Mouse (Mus musculus) adrenal gland, adult 2 months (tissue): ENCODE measurements around the gene Dclk3. TPM values are rescaled to one million over a fixed set of nuclear protein-coding genes. Genes with fewer than 3 reads are reported as not detected.

Experiments used
- DNase-seq: peaks from one replicate; pipeline ENCODE4 v3.0.0; 2021
- polyA plus RNA-seq: library from polyadenylated mRNA; depleted of rRNA; stranded (reverse); fragments of >200 nt; gene quantifications from 2 replicates; pipeline ENCODE4 v1.2.3, GENCODE M21; 2012
- total RNA-seq, 2 experiments: library from RNA; stranded (reverse); gene quantifications; 2 replicates each; pipeline ENCODE4 v1.2.3; 2021

Gene Dclk3
- total and polyA plus RNA-seq, 3 experiments, result 0.40 to 1.7 (median 0.69) TPM

DNA sequence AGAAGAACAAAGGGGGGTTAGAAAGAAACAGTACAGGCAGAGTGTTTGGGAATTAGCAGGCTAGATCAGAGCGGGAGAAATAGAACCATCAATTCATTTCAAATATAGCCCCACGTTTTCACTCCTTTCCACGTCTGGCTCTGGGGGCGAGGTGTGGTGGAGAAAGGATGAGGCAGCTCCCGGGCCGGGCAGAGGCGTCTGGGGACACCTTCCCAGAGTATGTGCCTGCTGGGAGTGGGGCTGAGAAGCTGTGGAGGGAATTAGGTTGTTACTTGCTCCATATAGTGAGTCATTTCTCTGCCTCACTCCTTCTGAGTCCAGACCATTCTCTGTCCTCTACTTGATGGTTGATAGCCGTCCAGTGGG lies 938 bp downstream of the Dclk3 start:
- DNase-seq, result no peak

DNA sequence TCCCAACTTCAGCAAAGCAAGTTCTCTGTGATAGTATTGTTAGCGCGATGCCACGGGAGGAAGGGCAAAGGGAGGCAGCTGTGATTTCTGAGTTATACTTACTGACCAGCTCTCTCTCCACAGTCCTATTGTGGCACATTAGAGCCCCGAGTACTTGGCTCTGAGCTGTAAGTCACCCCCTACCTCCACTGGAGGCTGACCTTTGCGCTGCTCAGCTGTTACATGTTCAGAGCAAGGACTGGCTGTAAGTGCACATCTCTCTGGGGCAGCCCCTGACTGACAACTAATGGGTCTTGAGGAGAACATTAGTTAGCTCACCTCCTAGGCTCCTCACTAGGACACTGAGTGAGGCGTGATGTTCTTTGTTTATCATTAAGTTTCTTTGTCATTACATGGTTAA lies 1.6 kb downstream of the Dclk3 start:
- DNase-seq, result no peak

- DNase-seq, result no peak
These were observed 2.3 kb downstream of the Dclk3 start for GRCm38 (mm10) chr9:111441151-111441550.

DNA sequence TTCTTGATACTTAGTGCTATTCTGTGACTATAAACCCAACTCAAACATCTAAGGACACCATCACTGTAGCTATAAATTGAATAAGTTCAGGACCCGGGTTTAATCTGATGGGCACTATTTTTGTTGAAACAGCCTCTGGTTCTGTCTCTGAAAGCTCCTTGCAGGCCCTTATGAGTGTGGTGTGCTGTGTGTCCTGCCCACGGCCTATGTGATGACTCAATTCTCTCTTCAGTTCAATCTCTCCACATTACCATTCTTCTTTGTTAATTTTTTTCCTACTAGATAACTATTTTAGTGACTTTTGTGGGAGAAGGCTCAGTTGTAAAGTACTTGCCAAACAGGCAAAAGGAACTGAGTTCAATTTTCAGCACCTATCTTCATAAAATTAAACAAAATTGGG lies 7.3 kb downstream of the Dclk3 start:
- DNase-seq, result no peak

DNA sequence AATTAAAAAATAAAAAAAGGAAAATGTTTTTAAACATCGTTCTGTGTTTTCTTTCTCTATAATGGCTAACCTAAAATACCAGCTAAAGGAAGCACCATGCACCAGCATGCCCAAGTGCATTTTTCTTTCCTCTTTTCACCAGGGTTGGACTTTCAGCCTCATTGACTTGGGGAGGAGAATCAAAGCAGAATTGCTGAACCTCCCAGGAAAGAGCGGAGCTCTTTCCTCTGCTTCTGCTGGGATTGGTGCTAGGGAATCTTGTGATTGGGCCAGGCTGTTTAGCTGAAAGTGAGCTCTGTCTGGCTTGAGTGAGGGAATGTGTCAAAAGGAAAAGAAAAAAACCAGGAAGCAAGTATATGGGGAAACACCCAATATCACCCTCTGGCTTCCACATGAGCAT lies 10.1 kb downstream of the Dclk3 start:
- no peak for DNase-seq

DNA sequence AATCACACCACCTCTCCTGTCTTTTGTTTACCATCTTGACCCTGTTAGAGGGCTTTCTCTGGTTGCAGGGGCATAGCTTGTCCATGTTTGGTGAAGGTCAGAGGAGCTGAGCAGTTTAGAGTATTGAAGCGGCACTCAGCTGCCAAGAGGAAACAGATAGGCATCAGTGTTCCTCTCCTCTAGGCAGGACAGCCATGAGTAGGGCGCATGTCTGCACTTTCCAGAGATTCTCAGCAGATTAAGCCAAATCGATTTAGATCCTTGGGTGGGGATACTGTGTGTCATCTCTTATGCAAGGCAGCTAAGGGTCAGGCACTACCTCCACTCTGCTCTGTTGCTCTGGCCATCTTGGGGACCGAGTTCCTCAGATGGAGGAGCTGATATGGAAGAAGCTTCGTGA lies 11.0 kb downstream of the Dclk3 start:
- no peak for DNase-seq

- DNase-seq, result no peak
These were observed 12.0 kb downstream of the Dclk3 start for GRCm38 (mm10) chr9:111450853-111451404.

- DNase-seq, result no peak
These were observed 15.0 kb downstream of the Dclk3 start for GRCm38 (mm10) chr9:111453895-111454294.

- no peak for DNase-seq
These were observed 18.5 kb downstream of the Dclk3 start for GRCm38 (mm10) chr9:111457176-111457935.

- no peak for DNase-seq
These were observed 19.0 kb downstream of the Dclk3 start for GRCm38 (mm10) chr9:111457936-111458310.

DNA sequence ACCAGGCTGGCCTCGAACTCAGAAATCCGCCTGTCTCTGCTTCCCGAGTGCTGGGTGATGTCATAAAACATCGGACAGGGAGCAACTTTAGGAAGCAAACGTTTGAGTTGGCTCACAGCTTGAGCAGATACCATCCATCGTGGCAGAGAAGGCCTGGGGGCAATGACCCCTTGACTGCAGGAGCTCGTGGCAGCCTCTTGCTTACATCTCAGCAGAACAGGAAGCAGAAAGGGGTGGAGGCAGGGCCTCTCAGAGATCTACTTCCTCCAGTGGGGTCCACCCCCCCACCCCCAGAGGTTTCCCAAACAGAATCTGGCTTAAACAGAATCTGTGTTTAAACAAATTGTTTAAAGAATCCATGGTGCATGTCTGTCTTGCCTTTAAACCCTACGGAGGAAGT lies 20.6 kb downstream of the Dclk3 start:
- no peak for DNase-seq

DNA sequence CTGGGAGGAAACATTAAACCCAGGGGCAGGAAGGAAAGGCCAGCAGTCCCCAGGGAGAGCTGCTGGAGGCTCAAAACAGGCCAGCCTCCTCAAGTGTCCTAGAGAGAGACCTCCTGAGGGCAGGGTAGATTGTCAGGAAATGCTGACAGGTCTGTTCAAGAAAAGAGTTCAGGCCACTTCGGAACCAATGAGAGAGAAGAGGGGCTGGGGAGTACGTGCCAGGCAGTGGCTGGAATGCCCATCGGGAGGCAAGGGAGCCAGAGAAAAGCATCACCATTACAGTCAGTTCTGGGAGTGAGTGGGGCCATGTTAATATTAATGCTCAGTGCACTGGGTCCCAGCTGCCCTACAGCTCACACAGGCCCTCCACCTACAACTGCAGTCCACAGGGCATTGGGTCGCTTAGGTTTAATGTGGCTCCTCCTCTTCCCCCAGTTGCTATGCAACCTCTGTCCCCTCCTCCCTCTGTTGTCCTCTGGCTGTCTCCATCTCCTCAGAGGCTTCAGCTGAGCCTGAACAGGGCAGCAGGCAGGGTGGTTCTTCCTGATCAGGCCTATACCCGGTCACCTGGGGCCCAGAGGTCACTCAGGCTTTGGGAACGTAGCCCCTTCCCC lies 21.4 kb downstream of the Dclk3 start:
- DNase-seq, result no peak

- no peak for DNase-seq
These were observed 22.7 kb downstream of the Dclk3 start for GRCm38 (mm10) chr9:111461415-111462103.

GRCm38 (mm10) chr9:111465666-111466065 lies 26.8 kb downstream of the Dclk3 start:
- DNase-seq, result no peak

DNA sequence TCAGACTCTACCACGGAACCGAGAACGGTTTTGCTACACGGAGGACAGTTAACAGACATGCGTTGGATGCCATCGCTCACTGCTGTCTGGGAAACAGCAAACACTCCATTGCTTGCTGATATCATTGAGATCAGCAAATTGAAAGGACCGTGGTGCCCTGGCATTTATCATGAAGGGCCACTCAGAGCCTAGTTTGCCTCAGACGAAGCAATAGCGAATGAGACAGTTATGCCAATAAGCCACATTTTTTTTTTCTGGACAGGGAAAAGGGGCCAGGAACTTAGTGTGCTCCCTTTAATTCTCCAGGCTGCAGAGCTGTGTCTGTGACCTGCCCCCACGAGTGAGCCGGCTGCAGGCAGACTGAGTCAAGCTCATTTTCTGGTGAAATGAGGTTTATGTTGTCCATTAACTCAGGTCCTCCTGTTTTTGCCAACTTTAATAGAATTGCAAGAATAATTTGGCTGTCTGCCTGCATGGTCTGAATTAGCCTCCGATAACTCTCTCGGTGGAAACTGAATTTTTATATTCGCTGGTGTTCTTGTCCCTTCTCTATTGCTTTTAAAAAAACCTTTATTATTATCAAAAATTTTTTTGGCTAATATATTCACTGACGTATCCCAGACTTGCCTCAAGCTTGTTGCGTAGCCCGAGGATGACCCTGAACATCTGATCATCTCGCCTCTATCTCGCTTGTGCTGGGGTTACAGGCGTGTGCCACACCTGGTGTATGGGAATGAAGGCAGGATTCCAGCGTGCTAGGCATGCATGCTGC lies 35.0 kb downstream of the Dclk3 start:
- DNase-seq, result no peak

GRCm38 (mm10) chr9:111474458-111474745 lies 35.5 kb downstream of the Dclk3 start:
- no peak for DNase-seq

DNA sequence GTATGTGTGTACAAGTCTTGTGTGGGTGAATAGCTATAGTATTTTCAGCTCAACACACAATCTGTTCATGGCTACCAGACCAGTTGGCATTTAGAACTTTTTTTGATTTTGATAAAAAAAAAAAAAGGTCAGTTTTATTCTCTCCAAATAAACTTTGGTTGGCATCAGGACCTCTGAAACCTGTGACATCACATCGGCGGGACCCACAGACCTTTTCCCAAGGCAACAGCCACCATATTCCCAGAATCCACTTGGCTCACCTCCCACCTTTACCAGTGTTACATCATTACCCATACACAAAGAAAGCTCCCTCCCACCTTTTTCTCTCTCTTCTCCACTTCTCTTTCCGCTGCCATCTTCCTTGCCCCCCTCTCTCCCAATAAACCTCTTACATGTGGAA lies 36.4 kb downstream of the Dclk3 start:
- DNase-seq, result no peak

DNA sequence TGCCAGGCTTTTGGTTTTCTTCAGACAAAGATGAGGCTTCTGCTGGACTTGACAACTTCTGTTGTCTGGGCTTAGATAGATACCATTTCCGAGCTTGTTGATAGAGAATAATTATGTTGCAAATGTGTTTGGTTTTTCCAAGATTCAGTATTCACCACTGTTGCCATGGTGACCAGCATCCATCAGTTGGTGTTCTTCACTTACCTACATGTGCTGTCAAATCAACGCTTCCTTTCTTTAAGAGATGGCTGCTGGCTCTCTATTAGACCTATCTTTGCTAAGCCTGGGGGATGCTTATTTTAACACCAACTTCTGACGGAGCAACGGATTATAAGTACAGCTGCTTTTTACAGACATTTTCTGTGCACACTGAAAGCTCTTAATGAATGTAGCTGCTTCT lies 37.1 kb downstream of the Dclk3 start:
- DNase-seq, result no peak

DNA sequence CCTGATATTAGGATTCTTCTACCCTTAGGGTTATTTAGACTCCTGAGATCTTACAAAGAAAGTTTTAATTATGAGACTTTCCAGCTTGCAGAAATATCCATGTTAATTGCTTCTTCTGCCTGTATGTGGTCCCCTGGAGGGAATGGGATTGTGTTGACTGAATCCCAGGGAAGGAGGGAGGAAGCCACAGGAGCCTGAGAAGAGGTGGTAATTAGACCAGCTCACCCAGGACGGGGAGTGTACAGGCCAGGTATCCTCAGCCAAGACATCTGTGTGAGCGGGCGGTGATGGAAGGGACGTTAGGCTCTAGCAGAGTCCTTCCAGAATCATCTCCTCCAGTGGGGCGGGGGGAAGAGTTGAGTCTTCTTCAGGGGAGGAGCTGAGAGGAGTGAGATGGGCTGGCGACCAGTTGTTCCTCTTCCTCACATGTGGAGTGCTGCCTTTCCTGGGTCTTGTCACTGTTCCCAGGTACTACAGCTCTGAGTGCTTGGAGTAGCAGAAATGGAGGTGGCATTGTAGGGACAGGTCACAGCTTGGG lies 37.7 kb downstream of the Dclk3 start:
- no peak for DNase-seq

DNA sequence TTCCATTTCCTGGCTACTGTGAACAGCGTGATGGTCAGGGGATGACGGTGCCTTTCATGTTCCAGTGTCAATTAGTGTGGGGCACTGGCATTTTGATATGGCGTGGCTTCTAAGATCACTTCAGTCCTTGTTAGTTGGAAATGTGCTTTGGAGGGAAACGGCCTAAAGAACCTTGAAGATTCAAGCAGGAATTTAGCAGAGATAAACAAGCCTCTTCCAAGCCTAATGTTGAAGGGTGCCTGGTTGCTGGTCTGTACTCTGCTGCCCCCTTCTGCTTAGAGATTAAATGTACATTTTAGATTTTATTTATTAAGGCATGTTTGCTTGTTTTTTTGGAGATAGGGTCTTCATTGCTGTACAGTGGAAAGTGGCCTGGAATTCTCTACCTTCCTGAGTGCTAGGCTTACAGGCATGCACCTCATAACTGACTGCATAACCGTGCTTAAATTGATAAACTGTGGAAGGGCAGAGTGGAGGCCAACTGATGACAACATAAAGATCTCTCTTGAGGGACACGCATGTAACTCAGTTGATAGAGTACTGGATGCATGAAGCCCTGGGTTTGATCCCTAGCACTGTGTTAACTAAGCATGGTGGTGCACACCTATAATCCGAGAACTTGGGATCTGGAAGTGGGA lies 40.1 kb downstream of the Dclk3 start:
- peak; percentile 9 for DNase-seq

- no peak for DNase-seq
These were observed 42.1 kb downstream of the Dclk3 start for GRCm38 (mm10) chr9:111481011-111481410.
